Mouse (Mus musculus): ENCODE data around the gene Ube2e3.

Gene Ube2e3

GRCm38 (mm10) chr2:78867726-78868510 lies at the start of gene Ube2e3:
Gene Ube2e3, plus strand, starts transcription at chr2:78868124.
- in situ Hi-C loops (cut with MboI, MseI), result loop anchor here (10.0 to 25.0 kb wide), 2 partner anchors 953 to 1444 kb away; partner anchors contain the start of gene Dnajc10

- in situ Hi-C loops (cut with MboI, MseI), result no loop called here
Measured at GRCm38 (mm10) chr2:78829887-78830286, 38.0 kb upstream of the Ube2e3 start.

DNA sequence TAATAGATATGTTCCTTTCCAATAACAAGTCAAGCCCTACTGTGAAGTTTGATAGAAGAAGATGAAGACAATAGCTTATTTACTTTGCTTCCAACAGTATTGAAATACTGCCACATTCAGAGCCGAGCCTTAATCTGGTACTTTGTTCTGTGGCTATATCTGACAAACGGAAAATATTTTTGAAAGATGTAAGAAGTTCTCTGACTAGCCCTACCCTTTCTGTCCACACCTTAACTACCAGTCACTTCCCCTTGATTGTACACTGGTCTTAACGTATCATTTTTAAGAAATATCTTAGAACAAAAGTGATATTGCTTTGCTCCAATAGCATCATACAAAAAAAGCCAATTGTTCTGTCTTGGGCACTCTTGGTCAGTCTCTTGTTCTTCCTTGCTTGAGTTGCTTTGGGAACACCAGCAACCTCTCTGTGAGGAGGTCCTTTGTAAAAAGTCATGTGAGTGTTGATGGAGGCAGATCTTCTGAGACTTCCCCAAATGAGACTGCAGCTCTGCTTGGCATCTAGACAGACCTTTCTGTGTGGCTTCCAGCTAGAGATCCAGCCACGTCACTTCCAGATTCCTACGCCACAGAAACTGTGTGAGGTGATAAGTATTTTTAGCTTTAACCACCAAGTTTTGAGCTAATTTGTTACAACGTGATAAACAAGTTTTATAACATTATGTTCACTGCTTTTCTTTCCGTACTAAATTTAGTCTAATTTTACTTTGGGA lies 26.3 kb upstream of the Ube2e3 start:
- in situ Hi-C loops (cut with MboI, MseI), result no loop called here

DNA sequence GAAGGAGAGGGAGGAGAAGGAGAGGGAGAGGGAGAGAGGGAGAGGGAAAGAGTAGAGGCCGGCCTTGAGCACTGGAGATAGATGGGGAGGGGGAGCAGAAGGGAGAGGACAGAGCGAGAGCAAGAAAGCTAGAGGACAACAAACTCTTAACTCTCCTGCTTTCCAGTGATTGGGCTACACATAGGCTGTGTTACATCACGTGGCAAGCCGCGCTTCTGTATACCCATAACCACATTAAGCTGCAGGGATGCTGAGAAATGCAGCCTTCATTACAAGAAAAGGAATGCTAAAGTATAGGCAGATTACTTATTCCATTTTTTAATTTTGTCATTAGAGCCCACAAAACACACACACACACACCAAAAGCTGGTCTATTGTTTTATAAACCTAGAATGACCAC lies 23.6 kb upstream of the Ube2e3 start:
- in situ Hi-C loops (cut with MboI, MseI), result no loop called here

DNA sequence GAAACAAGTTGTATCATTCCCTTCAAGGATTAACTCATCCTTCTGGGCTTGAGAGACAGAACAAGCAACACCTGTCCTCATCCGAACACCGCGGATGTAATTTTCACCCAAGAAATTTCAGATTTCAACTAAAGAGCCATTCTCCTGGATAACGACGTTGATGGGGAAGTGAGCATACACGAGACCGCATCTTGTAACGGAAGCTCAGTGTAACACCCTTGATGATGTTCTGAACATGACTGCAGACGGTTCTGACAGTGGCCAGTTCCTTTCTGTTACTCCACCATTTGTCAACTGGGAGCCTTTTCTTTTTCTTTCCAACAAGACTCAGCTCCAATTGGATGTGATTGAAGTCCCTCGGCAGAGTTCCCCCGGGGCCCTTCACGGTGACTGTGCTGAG lies 22.6 kb upstream of the Ube2e3 start:
- in situ Hi-C loops (cut with MboI, MseI), result no loop called here

- in situ Hi-C loops (cut with MboI, MseI), result no loop called here
Measured at GRCm38 (mm10) chr2:78845717-78846116, 22.2 kb upstream of the Ube2e3 start.

DNA sequence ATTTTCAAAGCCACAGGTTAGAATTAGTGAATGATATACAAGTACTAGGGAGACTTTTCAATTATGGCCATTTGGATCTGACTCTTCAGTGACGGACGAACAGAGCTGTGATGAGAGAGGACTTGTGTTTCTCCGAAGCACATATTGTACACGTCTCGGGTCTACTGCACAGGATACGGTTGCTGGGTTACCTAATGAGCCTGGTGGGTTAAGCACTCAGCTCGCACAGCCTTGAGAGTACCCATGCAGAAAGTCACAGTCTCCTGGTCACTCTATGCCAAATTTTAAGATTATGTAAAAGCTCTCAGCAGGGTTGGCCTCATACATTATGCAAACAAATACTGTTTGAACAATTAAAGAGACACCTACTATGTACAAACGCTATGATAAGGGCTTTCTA lies 13.6 kb upstream of the Ube2e3 start:
- in situ Hi-C loops (cut with MboI, MseI), result loop anchor here (25.0 kb wide), 1 partner anchor 1458 kb away; the partner anchor contains the start of gene Dnajc10

GRCm38 (mm10) chr2:78858628-78859027 lies 9.3 kb upstream of the Ube2e3 start:
- in situ Hi-C loops (cut with MboI, MseI), result loop anchor here (25.0 kb wide), 1 partner anchor 1454 kb away; the partner anchor contains the start of gene Dnajc10

DNA sequence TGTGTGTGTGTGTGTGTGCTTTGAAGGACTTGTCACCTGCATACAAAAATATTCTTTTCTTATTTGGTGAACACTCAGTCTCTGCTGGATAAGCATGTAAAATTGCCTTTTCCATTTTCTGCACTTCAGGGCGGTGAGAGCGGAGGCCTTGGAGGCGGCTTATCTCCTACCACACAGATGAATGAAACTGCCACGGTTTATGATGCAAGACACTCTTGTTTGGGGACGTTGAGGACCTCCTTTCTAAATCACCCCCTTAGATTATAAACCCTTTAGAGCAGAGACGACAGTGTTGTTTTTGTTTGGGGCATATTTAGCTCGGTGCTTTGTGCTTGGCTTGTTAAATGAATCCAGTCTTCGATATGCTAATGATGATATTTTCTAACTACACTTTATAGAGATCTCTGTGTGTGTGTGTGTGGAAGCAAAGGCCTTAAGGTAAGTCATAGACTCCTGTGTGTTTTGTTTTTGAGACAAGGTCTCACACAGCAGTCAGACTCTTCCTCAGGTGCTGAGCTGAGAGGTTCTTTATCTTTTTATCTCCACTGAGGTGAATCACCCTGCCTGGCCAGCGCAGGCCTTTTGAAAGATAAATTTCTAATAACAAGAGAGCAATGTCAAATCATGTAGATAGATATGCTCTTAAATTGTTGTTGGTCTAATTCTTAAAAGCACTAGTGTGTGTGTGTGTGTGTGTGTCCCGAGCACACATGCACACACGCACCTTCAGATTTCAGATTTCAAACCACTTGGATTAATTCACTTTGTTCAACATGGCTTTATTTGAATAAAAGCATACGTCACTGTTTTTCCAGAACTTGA lies 8.4 kb upstream of the Ube2e3 start:
- in situ Hi-C loops (cut with MboI, MseI), result loop anchor here (10.0 to 25.0 kb wide), 2 partner anchors 945 to 1453 kb away; partner anchors contain the start of gene Dnajc10

DNA sequence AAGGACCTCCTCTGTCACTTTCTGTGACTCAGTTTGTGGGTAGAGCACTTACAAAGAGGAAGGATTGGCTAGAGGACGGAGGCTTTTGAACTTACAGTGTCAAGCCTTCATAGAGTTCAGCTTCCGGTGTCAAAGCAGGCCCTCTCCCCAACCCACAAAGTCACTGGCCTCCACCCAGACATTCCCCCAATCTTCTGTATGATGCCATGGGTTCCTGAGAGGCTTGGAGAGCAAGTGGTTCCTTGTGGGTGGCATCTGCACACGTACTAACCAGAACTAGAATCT lies 7.9 kb upstream of the Ube2e3 start:
- in situ Hi-C loops (cut with MboI, MseI), result loop anchor here (10.0 to 25.0 kb wide), 2 partner anchors 945 to 1452 kb away; partner anchors contain the start of gene Dnajc10

DNA sequence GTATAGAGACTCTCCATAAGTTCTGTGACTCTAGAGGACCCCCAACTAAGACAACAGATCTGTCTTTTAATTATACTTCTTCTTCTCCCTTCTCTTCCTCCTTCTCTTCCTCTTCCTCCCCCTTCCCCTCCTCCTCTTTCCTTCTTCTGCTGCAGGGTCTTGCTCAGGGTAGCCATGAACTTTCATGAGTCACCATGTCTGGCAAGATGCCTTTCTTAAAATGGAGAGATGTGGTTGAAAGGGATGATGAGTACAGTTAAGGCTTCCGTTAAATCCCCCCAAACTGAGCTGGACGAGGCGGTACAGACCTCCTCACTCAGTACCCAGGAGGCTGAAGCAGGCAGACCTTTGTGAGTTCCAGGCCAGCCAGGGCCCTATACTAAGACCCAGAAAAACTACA lies 3.8 kb upstream of the Ube2e3 start:
- in situ Hi-C loops (cut with MboI, MseI), result loop anchor here (10.0 to 25.0 kb wide), 2 partner anchors 949 to 1448 kb away; partner anchors contain the start of gene Dnajc10

DNA sequence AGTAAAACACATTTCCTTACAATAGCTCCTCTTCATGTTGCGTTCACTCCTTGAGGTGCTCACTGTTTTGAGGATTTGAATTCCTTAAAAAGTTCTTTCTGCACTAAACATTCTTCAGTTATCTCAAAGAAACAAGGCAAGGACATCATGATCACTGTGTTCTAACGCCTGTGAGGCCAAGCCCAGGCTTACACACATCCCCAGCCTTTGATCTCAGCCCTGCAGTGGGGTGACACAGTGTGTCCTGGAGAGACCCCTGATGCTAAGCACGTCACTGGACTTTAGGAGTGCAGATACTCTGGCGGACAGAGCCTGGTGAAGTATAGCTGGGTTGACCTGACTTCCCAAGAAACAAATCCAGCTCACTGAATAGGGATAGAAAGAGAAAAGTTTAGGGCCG lies 3.1 kb upstream of the Ube2e3 start:
- in situ Hi-C loops (cut with MboI, MseI), result loop anchor here (10.0 to 25.0 kb wide), 2 partner anchors 950 to 1447 kb away; partner anchors contain the start of gene Dnajc10

DNA sequence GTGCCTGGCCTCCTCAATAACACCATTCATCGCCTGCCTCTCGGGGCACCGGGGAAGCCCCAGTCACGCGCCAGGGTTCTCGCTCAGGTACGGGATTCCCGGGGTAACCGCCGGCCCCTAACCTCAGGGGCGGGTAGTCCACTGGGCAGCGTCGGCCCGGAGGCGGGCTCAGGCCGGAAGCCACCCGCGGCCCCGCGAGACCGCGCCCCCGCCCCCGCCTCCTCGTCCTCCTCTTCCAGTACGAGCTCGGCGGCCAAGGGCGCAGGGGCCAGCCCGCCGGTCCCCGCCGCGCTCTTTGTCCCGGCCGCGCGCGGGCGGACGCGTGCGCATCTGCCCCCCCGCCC lies 559 bp downstream of the Ube2e3 start:
- in situ Hi-C loops (cut with MboI, MseI), result loop anchor here (10.0 to 25.0 kb wide), 2 partner anchors 954 to 1444 kb away; partner anchors contain the start of gene Dnajc10

DNA sequence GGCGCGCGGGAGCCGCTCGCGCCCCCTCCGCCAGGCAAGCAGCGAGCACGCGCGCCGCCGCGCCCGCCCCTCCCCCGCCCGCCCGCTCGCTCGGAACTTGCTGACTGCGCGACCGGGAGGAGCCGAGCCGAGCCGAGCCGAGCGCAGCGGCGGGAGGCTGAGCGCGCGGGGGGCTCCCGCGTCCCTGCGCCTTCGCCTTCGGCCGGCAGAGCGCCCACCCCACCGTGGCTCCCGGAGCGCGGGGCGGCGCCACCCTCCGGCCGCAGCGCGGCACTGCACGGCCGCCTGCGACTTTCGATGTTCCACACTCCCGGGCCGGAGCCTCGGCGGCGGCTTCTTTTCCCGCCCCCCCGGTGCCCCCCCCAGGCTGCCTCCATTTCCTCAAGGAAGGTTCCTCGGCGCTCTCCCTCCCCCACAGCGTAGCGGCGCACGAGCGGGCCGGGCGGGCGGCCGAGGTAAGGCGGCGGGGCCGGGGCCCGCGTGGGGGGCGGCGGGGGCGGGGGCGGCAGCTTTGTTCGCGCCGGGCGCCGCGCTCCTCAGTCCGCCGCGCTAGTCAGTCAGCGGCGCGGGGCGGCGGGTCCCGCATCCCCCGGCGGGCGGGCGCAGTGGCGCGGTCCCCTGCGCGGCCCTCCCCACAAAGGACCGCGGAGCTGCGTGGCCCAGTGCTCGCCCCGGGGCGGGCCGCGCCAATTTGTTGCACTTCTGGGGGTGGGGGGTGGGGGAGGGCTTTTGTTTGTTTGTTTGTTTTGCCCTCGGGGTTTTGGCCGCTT lies 1.2 kb downstream of the Ube2e3 start:
- in situ Hi-C loops (cut with MboI, MseI), result loop anchor here (10.0 to 25.0 kb wide), 2 partner anchors 954 to 1443 kb away; partner anchors contain the start of gene Dnajc10

DNA sequence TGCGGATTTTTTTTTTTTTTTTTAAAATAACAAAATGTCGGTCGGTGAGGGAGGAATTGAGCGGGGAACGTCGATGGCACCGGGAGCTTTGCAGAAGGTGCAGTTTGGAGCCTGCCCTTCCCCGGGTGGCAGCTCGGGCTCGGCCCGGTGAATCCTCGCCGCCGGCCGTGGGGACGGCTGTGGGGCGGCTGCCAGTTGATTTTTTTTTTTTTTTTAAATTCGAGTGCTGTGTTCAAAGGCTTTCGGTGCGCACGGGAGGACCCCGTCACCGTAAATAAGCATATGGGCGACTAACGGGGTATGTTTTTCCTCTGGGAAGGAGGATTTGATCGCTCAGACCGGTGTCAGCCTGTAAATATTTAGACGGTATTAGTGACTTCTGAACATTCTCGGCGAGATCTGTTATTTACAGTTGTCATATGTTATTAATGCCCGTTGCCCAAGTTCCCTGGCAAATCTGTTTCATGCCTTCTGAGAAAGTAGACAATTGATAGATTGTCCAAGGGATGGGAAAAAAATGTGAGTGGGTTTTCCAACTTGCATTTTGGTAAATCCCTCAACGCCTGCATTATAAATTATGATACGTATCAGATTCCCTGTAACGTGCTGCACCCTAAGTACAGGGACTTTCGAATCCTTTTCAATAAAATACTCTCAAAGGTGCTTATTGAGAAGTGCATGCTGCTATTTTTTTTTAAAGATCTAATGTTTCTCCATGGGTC lies 2.0 kb downstream of the Ube2e3 start:
- in situ Hi-C loops (cut with MboI, MseI), result loop anchor here (5.0 to 25.0 kb wide), 4 partner anchors 87 to 1715 kb away; partner anchors contain the start of genes Dnajc10 and Nckap1

- in situ Hi-C loops (cut with MboI, MseI), result loop anchor here (5.0 to 25.0 kb wide), 3 partner anchors 87 to 1714 kb away; partner anchors contain the start of genes Dnajc10 and Nckap1
Measured at GRCm38 (mm10) chr2:78870443-78871025, 2.6 kb downstream of the Ube2e3 start.

GRCm38 (mm10) chr2:78871971-78872860 lies 4.3 kb downstream of the Ube2e3 start:
- in situ Hi-C loops (cut with MboI, MseI), result loop anchor here (5.0 to 25.0 kb wide), 3 partner anchors 85 to 1713 kb away; partner anchors contain the start of genes Dnajc10 and Nckap1

GRCm38 (mm10) chr2:78873946-78874345 lies 6.0 kb downstream of the Ube2e3 start:
- in situ Hi-C loops (cut with MboI, MseI), result loop anchor here (5.0 to 25.0 kb wide), 3 partner anchors 83 to 1711 kb away; partner anchors contain the start of genes Dnajc10 and Nckap1

All from regulatory T cell (primary cell).